Mouse (Mus musculus): Measurements from ENCODE around the gene AC170998.1. TPM values are rescaled to one million over a fixed set of nuclear protein-coding genes. Genes with fewer than 3 reads are reported as not detected.

The AC170998.1 gene
- total RNA-seq (2021): under 1 TPM in 1 of 2 experiments, not detected in 1; 0.88 TPM

GRCm38 (mm10) chr17:28725783-28726182, at the start of gene AC170998.1:
Gene AC170998.1, plus strand, starts transcription at chr17:28726083.
- intact Hi-C loops (cut with DNase I): no loop called here
- DNase-seq (ENCODE audit: low spot score): no peak

GRCm38 (mm10) chr17:28682311-28683084, 43.4 kb upstream of the AC170998.1 start:
- intact Hi-C loops (cut with DNase I): no loop called here
- DNase-seq (ENCODE audit: low spot score): no peak

GRCm38 (mm10) chr17:28683601-28684000, 42.3 kb upstream of the AC170998.1 start:
- no peak for DNase-seq (ENCODE audit: low spot score)
- intact Hi-C loops (cut with DNase I): no loop called here

GRCm38 (mm10) chr17:28684631-28685030, 41.3 kb upstream of the AC170998.1 start:
- DNase-seq (ENCODE audit: low spot score): no peak
- intact Hi-C loops (cut with DNase I): no loop called here

GRCm38 (mm10) chr17:28687354-28687753, 38.5 kb upstream of the AC170998.1 start:
- intact Hi-C loops (cut with DNase I): no loop called here
- DNase-seq (ENCODE audit: low spot score): no peak

GRCm38 (mm10) chr17:28689586-28690283, 36.1 kb upstream of the AC170998.1 start, which contains the start of gene Slc26a8:
Gene Slc26a8, minus strand, starts transcription at chr17:28690233.
- intact Hi-C loops (cut with DNase I): loop anchor here (1.0 to 10.0 kb wide), 5 partner anchors 55 to 318 kb away; partner anchors contain the start of genes Brpf3 and Stk38
- no peak for DNase-seq (ENCODE audit: low spot score)

GRCm38 (mm10) chr17:28690776-28691686, 34.9 kb upstream of the AC170998.1 start, which contains the start of gene Mapk14:
Gene Mapk14, plus strand, starts transcription at chr17:28691329.
- intact Hi-C loops (cut with DNase I): loop anchor here (1.0 to 10.0 kb wide), 5 partner anchors 54 to 316 kb away; partner anchors contain the start of genes Brpf3 and Stk38
- DNase-seq (ENCODE audit: low spot score): peak; percentile 100

- peak; percentile 36 for DNase-seq (ENCODE audit: low spot score)
- intact Hi-C loops (cut with DNase I): loop anchor here (2.0 to 10.0 kb wide), 4 partner anchors 53 to 315 kb away; partner anchors contain the start of genes Brpf3 and Stk38
These were observed 34.1 kb upstream of the AC170998.1 start for GRCm38 (mm10) chr17:28691687-28692340.

GRCm38 (mm10) chr17:28692341-28692710, 33.6 kb upstream of the AC170998.1 start:
- DNase-seq (ENCODE audit: low spot score): peak; percentile 41
- intact Hi-C loops (cut with DNase I): loop anchor here (5.0 to 10.0 kb wide), 2 partner anchors 52 to 315 kb away; partner anchors contain the start of gene Stk38

- no peak for DNase-seq (ENCODE audit: low spot score)
- intact Hi-C loops (cut with DNase I): loop anchor here (5.0 to 10.0 kb wide), 2 partner anchors 52 to 314 kb away; partner anchors contain the start of gene Stk38
These were observed 32.8 kb upstream of the AC170998.1 start for GRCm38 (mm10) chr17:28693086-28693485.

- intact Hi-C loops (cut with DNase I): loop anchor here (5.0 to 10.0 kb wide), 2 partner anchors 51 to 313 kb away; partner anchors contain the start of gene Stk38
These were observed 31.8 kb upstream of the AC170998.1 start for GRCm38 (mm10) chr17:28694078-28694477.

GRCm38 (mm10) chr17:28694832-28695231, 31.1 kb upstream of the AC170998.1 start:
- intact Hi-C loops (cut with DNase I): loop anchor here (5.0 to 10.0 kb wide), 2 partner anchors 50 to 312 kb away; partner anchors contain the start of gene Stk38
- DNase-seq (ENCODE audit: low spot score): no peak

More at GRCm38 (mm10) chr17:28694078-28694477, 31.8 kb upstream of the AC170998.1 start:
- no peak for DNase-seq (ENCODE audit: low spot score)

GRCm38 (mm10) chr17:28696641-28697040, 29.2 kb upstream of the AC170998.1 start:
- intact Hi-C loops (cut with DNase I): loop anchor here (10.0 kb wide), 1 partner anchor 48 kb away; no protein-coding TSS in a partner anchor
- no peak for DNase-seq (ENCODE audit: low spot score)

GRCm38 (mm10) chr17:28697290-28698195, 28.3 kb upstream of the AC170998.1 start:
- no peak for DNase-seq (ENCODE audit: low spot score)

GRCm38 (mm10) chr17:28698245-28698644, 27.6 kb upstream of the AC170998.1 start:
- intact Hi-C loops (cut with DNase I): loop anchor here (10.0 kb wide), 1 partner anchor 47 kb away; no protein-coding TSS in a partner anchor

More at GRCm38 (mm10) chr17:28697290-28698195, 28.3 kb upstream of the AC170998.1 start:
- intact Hi-C loops (cut with DNase I): loop anchor here (10.0 kb wide), 1 partner anchor 47 kb away; no protein-coding TSS in a partner anchor

GRCm38 (mm10) chr17:28698672-28699071, 27.2 kb upstream of the AC170998.1 start:
- no peak for DNase-seq (ENCODE audit: low spot score)
- intact Hi-C loops (cut with DNase I): loop anchor here (10.0 kb wide), 1 partner anchor 46 kb away; no protein-coding TSS in a partner anchor

More at GRCm38 (mm10) chr17:28698245-28698644, 27.6 kb upstream of the AC170998.1 start:
- DNase-seq (ENCODE audit: low spot score): no peak

GRCm38 (mm10) chr17:28699789-28700188, 26.1 kb upstream of the AC170998.1 start:
- intact Hi-C loops (cut with DNase I): loop anchor here (10.0 kb wide), 1 partner anchor 45 kb away; no protein-coding TSS in a partner anchor
- DNase-seq (ENCODE audit: low spot score): no peak

All from heart, postnatal 25 days (tissue).